Mouse (Mus musculus) erythroblast, embryonic 14.5 days (primary cell): Measurements from ENCODE around the gene S100a3. TPM values are rescaled to one million over a fixed set of nuclear protein-coding genes. Genes with fewer than 3 reads are reported as not detected.

ENCODE experiments used
- H3K27me3 ChIP-seq: 2 replicates; pipeline ENCODE4 v1.6.1; 2012; ENCODE audit warnings: inconsistent platforms; ENCODE audit not compliant: control insufficient read depth
- H3K36me3 ChIP-seq: 2 replicates; pipeline ENCODE4 v1.6.1; 2012; ENCODE audit warnings: mild to moderate bottlenecking, inconsistent platforms; ENCODE audit not compliant: control insufficient read depth
- H3K4me1 ChIP-seq: 2 replicates; pipeline ENCODE4 v1.6.1; 2012; ENCODE audit warnings: inconsistent platforms; ENCODE audit not compliant: control insufficient read depth
- H3K4me3 ChIP-seq: replicated peaks from 2 replicates; pipeline ENCODE3; 2012; ENCODE audit warnings: moderate library complexity, mild to moderate bottlenecking, inconsistent platforms
- H3K9me3 ChIP-seq: 2 replicates; pipeline ENCODE4 v1.6.1; 2012; ENCODE audit warnings: low read length, inconsistent platforms, mixed read lengths; ENCODE audit not compliant: control insufficient read depth
- GATA1 ChIP-seq: IDR thresholded peaks from 2 replicates; pipeline ENCODE4 v1.6.1; 2012; ENCODE audit warnings: low read length, inconsistent platforms, mixed read lengths
- TAL1 ChIP-seq: IDR thresholded peaks from 3 replicates; pipeline ENCODE4 v1.6.1; 2012; ENCODE audit warnings: low read length, inconsistent platforms, mixed read lengths
- polyA plus RNA-seq: library from polyadenylated mRNA; stranded (reverse); fragments of >175 nt; gene quantifications from 2 replicates; pipeline ENCODE4 v1.2.3, GENCODE M21; 2012

S100a3 gene
- polyA plus RNA-seq, 1 experiment = not detected

DNA sequence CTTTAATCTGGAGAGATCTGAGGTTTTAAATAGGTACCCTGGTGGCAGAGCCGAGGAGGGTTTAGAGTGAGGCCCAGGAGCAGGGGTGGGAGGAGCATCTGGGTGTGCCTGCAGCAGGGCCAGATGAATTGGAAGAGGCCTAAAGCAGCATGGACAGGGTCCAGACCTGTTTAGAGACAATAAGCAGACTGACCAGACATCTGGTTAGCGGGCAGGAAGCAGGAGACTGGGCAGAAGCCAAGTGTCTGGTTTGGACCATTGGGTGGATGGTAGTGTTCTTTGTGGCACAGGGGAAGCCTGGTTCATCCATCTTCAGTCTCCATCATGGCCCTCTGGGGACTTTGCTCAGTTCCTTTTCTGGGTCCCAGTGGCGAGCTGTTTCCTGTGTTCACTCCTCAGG, 23.5 kb downstream of the S100a3 start:
- Histone ChIP-seq H3K9me3 (no peaks in the 10 kb centered on the region), H3K4me1 (no peaks in the 10 kb centered on the region), H3K27me3 (no peaks in the 10 kb centered on the region), H3K36me3 (no peaks in the 10 kb centered on the region), H3K4me3 (no peak overlapping the region)
- TF ChIP-seq GATA1 (no peak), TAL1 (no peak)

DNA sequence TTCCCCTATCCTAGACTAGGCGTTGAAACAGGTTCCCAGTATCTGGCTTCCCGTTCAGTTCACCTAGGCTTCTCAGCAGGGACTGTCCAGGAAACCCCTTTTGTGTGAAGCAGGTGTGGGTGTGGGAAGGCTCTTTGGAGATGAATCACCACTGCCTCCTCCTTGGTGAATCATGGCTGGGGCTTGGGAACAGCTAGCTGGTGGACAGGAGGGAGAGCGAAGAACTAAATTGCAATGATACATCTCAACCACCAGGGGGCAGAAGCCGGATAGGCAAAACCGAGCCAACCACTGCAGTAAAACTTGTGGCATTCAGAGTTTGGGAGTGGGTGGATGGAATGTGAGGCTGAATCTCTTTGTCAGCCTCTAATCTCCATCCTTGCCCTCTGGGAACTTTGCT, 25.2 kb downstream of the S100a3 start:
- H3K4me3 ChIP-seq = no peak overlapping the region
- TF ChIP-seq TAL1 (no peak), GATA1 (no peak)
- H3K36me3 ChIP-seq = no peaks in the 10 kb centered on the region
- H3K9me3 ChIP-seq = no peaks in the 10 kb centered on the region
- H3K4me1 ChIP-seq = no peaks in the 10 kb centered on the region
- no peaks in the 10 kb centered on the region for H3K27me3 ChIP-seq

DNA sequence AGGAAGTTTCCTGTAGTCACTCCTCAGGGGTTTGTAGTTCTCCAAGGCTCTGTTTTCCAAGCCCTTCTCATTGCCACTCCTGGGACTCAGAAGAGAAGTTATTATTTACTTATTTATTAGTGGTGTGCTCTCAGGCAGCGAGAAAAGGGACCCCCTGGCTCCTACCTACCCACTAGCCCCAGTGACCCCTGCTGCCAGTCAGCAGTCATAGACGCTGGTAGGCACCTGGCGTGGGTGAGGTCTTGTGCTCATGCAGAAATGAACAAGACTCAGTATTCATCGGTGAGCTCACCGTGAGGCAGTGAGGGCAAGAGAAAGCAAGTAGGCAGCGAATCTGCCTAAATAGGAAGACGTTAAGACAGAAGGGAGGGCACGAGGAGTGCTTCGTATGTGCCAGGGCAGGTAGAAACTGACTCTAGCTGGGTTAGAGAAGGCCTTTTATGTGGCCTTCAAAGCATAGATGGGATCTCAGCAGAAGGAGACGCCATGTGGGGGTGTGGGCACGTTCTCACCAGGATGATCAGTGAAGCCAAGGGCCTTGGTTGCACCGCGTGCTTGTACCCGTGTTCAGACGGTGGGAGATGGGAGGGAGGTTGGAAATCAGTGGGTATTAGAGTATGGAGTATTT, 25.8 kb downstream of the S100a3 start:
- Histone ChIP-seq H3K27me3 (no peaks in the 10 kb centered on the region), H3K4me1 (no peaks in the 10 kb centered on the region), H3K4me3 (no peak overlapping the region), H3K9me3 (no peaks in the 10 kb centered on the region), H3K36me3 (no peaks in the 10 kb centered on the region)
- TF ChIP-seq GATA1 (no peak), TAL1 (no peak)

DNA sequence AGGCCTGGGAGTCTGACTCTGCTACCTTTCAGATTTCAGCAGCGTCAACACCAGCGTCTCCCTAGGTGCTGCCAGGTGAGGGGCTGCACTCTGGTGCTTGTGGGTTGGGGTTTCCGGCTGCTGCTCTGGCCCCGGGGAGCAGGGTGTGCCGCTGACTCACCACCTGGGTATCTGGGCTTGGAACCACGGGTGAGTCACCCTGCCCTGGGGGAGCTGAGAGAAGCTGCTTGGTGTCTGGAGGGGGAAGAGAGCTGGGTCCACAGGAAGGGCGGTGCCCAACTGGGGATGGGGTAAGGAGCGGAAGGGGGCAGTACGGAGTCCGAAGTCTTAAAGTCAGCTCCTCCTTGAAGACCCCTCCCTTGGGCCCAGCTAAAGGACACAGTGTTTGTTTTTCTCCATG, 26.5 kb downstream of the S100a3 start:
- Histone ChIP-seq H3K36me3 (no peaks in the 10 kb centered on the region), H3K27me3 (no peaks in the 10 kb centered on the region), H3K4me3 (no peak overlapping the region), H3K9me3 (no peaks in the 10 kb centered on the region), H3K4me1 (no peaks in the 10 kb centered on the region)
- TF ChIP-seq TAL1 (no peak), GATA1 (no peak)

DNA sequence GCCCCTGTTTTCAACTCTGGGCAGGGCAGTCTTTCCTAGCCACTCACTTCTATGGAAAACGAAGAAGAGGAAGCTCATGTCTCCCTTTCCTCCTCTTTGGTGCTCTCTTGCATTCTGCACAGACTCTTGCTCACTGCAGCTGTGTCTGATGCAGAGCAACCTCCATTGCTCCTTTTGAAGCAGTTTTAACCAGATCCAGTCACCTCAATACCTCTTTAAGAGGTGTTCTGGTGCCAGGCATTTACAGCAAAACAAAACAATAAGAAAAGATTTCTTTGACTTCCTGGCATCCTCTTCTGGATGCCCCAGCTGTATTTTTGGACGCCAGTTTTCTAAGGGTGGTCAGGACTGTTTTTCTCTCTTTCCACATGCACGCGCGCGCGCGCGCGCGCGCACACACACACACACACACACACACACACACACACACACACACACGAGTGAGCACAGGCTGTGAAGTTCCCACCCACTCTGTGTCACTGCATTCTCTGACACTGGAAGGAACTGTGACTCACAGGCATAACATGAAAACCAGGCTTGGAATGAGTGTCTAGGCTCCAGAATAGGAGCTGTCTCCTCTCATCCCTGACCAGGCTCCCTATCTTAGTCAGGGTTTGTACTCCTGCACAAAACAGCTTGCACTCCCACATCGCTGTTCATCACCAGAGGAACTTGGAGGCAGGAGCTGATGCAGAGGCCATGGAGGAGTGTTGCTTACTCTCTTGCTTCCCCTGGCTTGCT, 27.2 kb downstream of the S100a3 start:
- no peaks in the 10 kb centered on the region for H3K27me3 ChIP-seq
- H3K4me3 ChIP-seq = no peak overlapping the region
- no peaks in the 10 kb centered on the region for H3K9me3 ChIP-seq
- H3K36me3 ChIP-seq = no peaks in the 10 kb centered on the region
- TF ChIP-seq GATA1 (no peak), TAL1 (no peak)
- H3K4me1 ChIP-seq = no peaks in the 10 kb centered on the region

DNA sequence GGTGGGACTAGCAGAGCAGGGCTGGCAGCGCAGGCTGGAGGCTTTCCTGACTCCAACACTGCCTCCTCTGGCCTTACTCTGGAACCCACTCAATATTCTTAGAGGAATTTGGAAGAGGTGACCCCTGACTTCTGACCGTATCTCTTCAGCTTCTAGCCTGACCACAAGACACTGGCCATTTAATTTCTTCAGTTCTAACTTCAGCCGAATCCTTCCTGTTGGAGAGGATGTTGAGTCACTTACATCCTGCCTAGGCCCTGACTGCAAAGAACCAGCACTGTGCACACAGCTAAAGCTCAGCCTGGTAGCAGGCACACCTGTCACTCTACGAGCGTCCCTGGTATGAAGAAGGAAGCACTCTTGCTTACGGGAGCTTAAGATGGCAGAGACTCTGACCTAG, 29.0 kb downstream of the S100a3 start:
- no peaks in the 10 kb centered on the region for H3K27me3 ChIP-seq
- no peaks in the 10 kb centered on the region for H3K4me1 ChIP-seq
- H3K36me3 ChIP-seq = no peaks in the 10 kb centered on the region
- H3K9me3 ChIP-seq = no peaks in the 10 kb centered on the region
- no peak overlapping the region for H3K4me3 ChIP-seq
- TF ChIP-seq TAL1 = no peak
- TF ChIP-seq GATA1 = no peak

DNA sequence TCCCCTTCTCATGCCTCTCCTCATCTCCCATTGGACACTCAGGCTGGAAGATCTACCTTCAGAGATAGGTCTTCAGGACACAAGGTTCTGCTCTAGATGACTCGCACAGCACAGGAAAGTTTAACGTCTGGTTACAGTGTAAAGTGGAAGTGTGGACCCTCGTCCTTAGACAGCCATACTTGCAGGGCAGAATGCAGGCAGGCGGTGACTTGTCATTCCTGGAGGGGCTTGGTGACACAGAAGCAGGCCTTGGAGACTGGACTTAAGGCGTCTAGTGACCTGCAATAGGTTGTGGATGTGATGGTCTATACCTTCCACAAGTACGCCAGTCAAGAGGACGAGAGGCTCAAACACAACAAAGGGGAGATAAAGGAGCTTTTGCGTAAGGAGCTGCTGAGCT, 29.6 kb downstream of the S100a3 start, which contains the start of gene S100a2:
S100a2 (plus strand) TSS at position 301 of the 400 bp plus-strand sequence.
- Histone ChIP-seq H3K4me1 (no peaks in the 10 kb centered on the region), H3K4me3 (no peak within 1 kb of the TSS)

DNA sequence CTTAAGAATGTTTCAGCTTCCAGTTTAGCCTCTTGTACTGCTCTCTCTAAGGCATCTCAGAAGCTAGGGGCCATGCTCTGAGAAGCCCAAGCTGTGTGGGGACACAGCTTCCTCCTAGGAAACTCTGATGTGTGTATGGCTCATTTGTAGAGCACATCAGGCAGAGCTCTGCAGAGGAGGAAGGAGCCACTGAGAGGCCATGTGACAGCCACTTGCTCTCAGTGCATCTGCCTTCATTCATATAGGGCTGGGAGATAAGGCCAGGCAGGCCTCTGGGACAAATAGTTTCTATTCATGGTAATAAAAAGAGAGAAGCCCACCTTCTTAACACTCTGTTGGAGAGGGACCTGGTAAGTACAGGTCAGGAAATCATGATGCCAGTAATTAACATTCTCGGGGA, 34.1 kb downstream of the S100a3 start:
- no peaks in the 10 kb centered on the region for H3K36me3 ChIP-seq
- TF ChIP-seq GATA1 = no peak
- no peak for TF ChIP-seq TAL1
- H3K4me1 ChIP-seq = no peaks in the 10 kb centered on the region
- no peaks in the 10 kb centered on the region for H3K27me3 ChIP-seq
- no peak overlapping the region for H3K4me3 ChIP-seq
- H3K9me3 ChIP-seq = no peaks in the 10 kb centered on the region

More for the DNA sequence above, 29.6 kb downstream of the S100a3 start, which contains the start of gene S100a2:
- no peaks in the 10 kb centered on the region for H3K9me3 ChIP-seq
- H3K36me3 ChIP-seq = no peaks in the 10 kb centered on the region
- TF ChIP-seq TAL1 (no peak), GATA1 (no peak)
- H3K27me3 ChIP-seq = no peaks in the 10 kb centered on the region

DNA sequence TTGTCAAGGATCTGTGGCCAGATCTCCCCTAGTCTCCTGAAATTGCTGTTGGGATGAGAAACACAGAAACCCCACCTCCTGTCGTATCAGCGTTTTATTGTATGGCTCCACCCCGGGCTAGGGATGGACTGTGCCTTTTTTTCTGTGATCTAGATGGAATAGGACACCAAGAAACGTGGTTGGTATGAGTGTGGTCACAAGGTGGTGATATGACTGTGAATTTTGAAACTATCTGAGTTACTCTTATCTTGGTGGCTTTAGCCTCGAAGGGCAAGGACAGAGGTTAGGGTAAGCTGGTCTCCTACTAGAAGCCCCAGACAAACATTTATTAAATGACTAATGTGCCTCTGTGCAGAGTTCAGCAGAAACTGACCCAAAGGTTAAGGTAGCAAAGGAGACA, 35.2 kb downstream of the S100a3 start:
- no peak for TF ChIP-seq TAL1
- no peak for TF ChIP-seq GATA1
- H3K36me3 ChIP-seq = no peaks in the 10 kb centered on the region
- H3K4me3 ChIP-seq = no peak overlapping the region
- no peaks in the 10 kb centered on the region for H3K4me1 ChIP-seq
- H3K27me3 ChIP-seq = no peaks in the 10 kb centered on the region
- no peaks in the 10 kb centered on the region for H3K9me3 ChIP-seq

DNA sequence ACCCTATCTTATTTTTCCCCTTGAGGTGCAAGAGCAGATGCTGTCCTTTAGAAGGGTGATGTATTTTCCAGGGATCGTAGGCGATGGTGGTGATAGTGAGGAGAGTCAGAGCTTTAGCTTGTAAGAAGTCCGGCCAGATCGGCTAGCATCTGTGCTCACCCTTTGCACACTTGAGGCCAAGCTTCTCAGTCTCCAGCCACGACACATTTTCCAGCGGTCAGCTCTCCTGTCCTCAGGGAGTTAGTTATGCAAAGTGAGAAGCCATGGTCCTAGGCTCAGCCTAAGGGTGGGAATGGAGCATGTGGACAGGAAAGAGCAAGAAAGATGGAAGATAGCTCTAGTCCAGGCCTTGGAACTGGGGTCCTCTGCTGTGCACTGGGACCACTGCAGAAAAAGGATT, 36.4 kb downstream of the S100a3 start:
- TF ChIP-seq TAL1 (no peak), GATA1 (no peak)
- H3K9me3 ChIP-seq = no peaks in the 10 kb centered on the region
- H3K36me3 ChIP-seq = no peaks in the 10 kb centered on the region
- H3K27me3 ChIP-seq = no peaks in the 10 kb centered on the region
- no peak overlapping the region for H3K4me3 ChIP-seq
- no peaks in the 10 kb centered on the region for H3K4me1 ChIP-seq
